Mouse (Mus musculus): Measurements from ENCODE around the gene Foxs1.

Foxs1 gene

GRCm38 (mm10) chr2:152902658-152903057, 30.4 kb downstream of the Foxs1 start:
- no peak for DNase-seq

GRCm38 (mm10) chr2:152901296-152901695, 31.7 kb downstream of the Foxs1 start:
- no peak for DNase-seq

- no peak for DNase-seq
These were observed 34.0 kb downstream of the Foxs1 start for GRCm38 (mm10) chr2:152899011-152899410.

- no peak for DNase-seq
These were observed 36.1 kb downstream of the Foxs1 start for GRCm38 (mm10) chr2:152896926-152897325.

GRCm38 (mm10) chr2:152895834-152896233, 37.2 kb downstream of the Foxs1 start:
- DNase-seq, result no peak

GRCm38 (mm10) chr2:152888774-152889173, 44.2 kb downstream of the Foxs1 start:
- DNase-seq, result no peak

GRCm38 (mm10) chr2:152887230-152887629, 45.8 kb downstream of the Foxs1 start:
- no peak for DNase-seq

- no peak for DNase-seq
These were observed 48.8 kb downstream of the Foxs1 start for GRCm38 (mm10) chr2:152884101-152884645.

All from cerebellum, adult 9-10 months (tissue).